Mouse (Mus musculus): Measurements from ENCODE around the gene Pkig. TPM values are rescaled to one million over a fixed set of nuclear protein-coding genes. Genes with fewer than 3 reads are reported as not detected.

Pkig gene
- total and polyA plus RNA-seq, 2 experiments = 13.2 to 35.0 TPM

DNA sequence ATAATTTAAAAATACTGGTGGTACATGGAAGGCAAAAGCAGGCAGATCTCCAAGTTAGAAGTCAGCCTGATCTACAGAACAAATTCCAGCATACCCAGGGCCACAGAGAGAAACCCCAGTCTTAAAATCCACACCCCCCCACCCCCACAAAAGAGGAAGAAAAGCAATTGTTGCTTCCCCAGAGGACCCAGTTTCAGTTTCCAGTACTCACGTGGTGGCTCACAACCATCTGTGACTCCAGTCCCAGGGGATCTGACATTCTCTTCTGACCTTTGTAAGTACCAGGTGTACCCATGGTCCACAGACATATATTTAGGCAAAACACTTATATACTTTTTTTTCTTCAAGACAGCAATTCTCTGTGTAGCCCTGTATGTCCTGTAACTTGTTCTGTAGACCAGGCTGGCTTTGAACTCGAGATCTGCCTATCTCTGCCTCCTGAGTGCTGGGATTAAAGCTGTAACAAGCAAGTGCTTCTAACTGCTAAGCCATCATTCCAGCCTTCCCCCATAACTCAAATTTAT, 4.6 kb downstream of the Pkig start:
- H3K79me2 ChIP-seq (ENCODE audit: control insufficient read depth, insufficient read depth, low read length) = peaks cover 20% of the 10 kb centered on the region
- peaks cover 15% of the 10 kb centered on the region for H3K4me1 ChIP-seq (ENCODE audit: control insufficient read depth, insufficient read depth, low read length)
- WGBS = 76% methylated on average over 2 of the region's 2 CpGs
- no peaks in the 10 kb centered on the region for H3K36me3 ChIP-seq (ENCODE audit: control insufficient read depth, insufficient read depth, low read length)
- no peak overlapping the region for H3K4me3 ChIP-seq (ENCODE audit: insufficient read depth, low read depth, low read length)
- H3K9ac ChIP-seq (ENCODE audit: low read depth, low read length) = no peak overlapping the region
- H3K27ac ChIP-seq (replicated peaks; ENCODE audit: insufficient read depth, low read depth, low read length) = no peak overlapping the region
- no peak for TF ChIP-seq CTCF (IDR thresholded peaks at IDR 0.05; ENCODE audit: low read depth, low read length)
- TF ChIP-seq POLR2A (IDR thresholded peaks at IDR 0.05; ENCODE audit: extremely low read depth, insufficient read depth, low read length) = no peak
- DNase-seq (ENCODE audit: extremely low read depth, low read depth, low spot score) = no peak
- H3K27me3 ChIP-seq (ENCODE audit: control insufficient read depth, insufficient read depth, low read length) = no peaks in the 10 kb centered on the region

- no peaks in the 10 kb centered on the region for H3K36me3 ChIP-seq (ENCODE audit: control insufficient read depth, insufficient read depth, low read length)
- 84% methylated on average over 3 of the region's 3 CpGs for WGBS
- H3K4me1 ChIP-seq (ENCODE audit: control insufficient read depth, insufficient read depth, low read length) = peaks cover 14% of the 10 kb centered on the region
- no peak overlapping the region for H3K9ac ChIP-seq (ENCODE audit: low read depth, low read length)
- no peak overlapping the region for H3K27ac ChIP-seq (replicated peaks; ENCODE audit: insufficient read depth, low read depth, low read length)
- no peaks in the 10 kb centered on the region for H3K27me3 ChIP-seq (ENCODE audit: control insufficient read depth, insufficient read depth, low read length)
- H3K4me3 ChIP-seq (ENCODE audit: insufficient read depth, low read depth, low read length) = no peak overlapping the region
- peaks cover 23% of the 10 kb centered on the region for H3K79me2 ChIP-seq (ENCODE audit: control insufficient read depth, insufficient read depth, low read length)
- TF ChIP-seq CTCF (IDR thresholded peaks at IDR 0.05; ENCODE audit: low read depth, low read length) (no peak), POLR2A (IDR thresholded peaks at IDR 0.05; ENCODE audit: extremely low read depth, insufficient read depth, low read length) (no peak)
- DNase-seq (ENCODE audit: extremely low read depth, low read depth, low spot score) = no peak
Measured at GRCm38 (mm10) chr2:163663930-163664329, 5.7 kb downstream of the Pkig start.

GRCm38 (mm10) chr2:163667045-163667444, 8.9 kb downstream of the Pkig start:
- no peak for TF ChIP-seq POLR2A (IDR thresholded peaks at IDR 0.05; ENCODE audit: extremely low read depth, insufficient read depth, low read length)
- Histone ChIP-seq H3K9ac (ENCODE audit: low read depth, low read length) (no peak overlapping the region), H3K4me1 (ENCODE audit: control insufficient read depth, insufficient read depth, low read length) (no peaks in the 10 kb centered on the region), H3K36me3 (ENCODE audit: control insufficient read depth, insufficient read depth, low read length) (no peaks in the 10 kb centered on the region), H3K27ac (replicated peaks; ENCODE audit: insufficient read depth, low read depth, low read length) (no peak overlapping the region), H3K79me2 (ENCODE audit: control insufficient read depth, insufficient read depth, low read length) (peaks cover 20% of the 10 kb centered on the region), H3K4me3 (ENCODE audit: insufficient read depth, low read depth, low read length) (no peak overlapping the region), H3K27me3 (ENCODE audit: control insufficient read depth, insufficient read depth, low read length) (no peaks in the 10 kb centered on the region)
- WGBS = 90% methylated on average over 1 of the region's 1 CpGs
- DNase-seq (ENCODE audit: extremely low read depth, low read depth, low spot score) = no peak

DNA sequence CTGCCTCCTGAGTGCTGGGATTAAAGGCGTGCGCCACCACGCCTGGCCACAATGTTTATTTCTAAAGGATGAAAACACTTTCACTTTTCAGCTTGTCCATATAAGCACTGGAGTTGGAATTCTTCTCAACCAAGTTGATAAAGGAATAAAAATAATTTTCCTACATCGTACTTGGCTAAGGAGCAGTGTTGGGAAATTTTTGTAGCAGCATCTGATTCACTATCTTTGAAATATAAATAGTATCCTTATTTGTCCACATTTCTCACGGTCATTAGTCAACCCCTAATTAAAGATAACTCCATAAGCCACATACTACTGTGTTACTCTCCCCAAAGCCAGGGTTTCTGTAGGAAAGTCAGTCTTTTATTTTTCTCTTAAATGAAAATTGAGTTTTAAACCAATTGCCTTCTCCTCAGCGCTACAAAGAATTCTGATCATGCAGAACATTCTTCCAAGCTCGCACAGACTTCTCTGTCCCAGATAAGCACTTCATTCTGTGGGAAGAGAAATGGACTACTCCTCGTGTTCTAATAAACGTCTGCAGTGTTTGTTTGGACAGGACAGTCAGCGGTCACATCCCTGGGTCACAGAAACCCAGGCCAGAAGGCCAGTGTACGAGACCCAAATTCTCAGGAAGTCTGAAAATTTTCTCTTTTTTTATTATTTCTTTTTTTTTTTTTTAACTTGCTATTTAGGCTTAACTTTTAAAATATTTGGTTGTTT, 12.8 kb downstream of the Pkig start:
- DNase-seq (ENCODE audit: extremely low read depth, low read depth, low spot score) = peak; percentile 52
- Histone ChIP-seq H3K79me2 (ENCODE audit: control insufficient read depth, insufficient read depth, low read length) (peaks cover 16% of the 10 kb centered on the region), H3K36me3 (ENCODE audit: control insufficient read depth, insufficient read depth, low read length) (no peaks in the 10 kb centered on the region), H3K4me1 (ENCODE audit: control insufficient read depth, insufficient read depth, low read length) (peaks cover 2% of the 10 kb centered on the region; the same call in 1 of the 2 replicates), H3K27ac (replicated peaks; ENCODE audit: insufficient read depth, low read depth, low read length) (no peak overlapping the region), H3K4me3 (ENCODE audit: insufficient read depth, low read depth, low read length) (no peak overlapping the region), H3K9ac (ENCODE audit: low read depth, low read length) (no peak overlapping the region), H3K27me3 (ENCODE audit: control insufficient read depth, insufficient read depth, low read length) (no peaks in the 10 kb centered on the region)
- 59% methylated on average over 11 of the region's 11 CpGs for WGBS
- TF ChIP-seq CTCF (IDR thresholded peaks at IDR 0.05; ENCODE audit: low read depth, low read length) = no peak
- no peak for TF ChIP-seq POLR2A (IDR thresholded peaks at IDR 0.05; ENCODE audit: extremely low read depth, insufficient read depth, low read length)

- Histone ChIP-seq H3K4me3 (ENCODE audit: insufficient read depth, low read depth, low read length) (no peak overlapping the region), H3K27ac (replicated peaks; ENCODE audit: insufficient read depth, low read depth, low read length) (no peak overlapping the region), H3K36me3 (ENCODE audit: control insufficient read depth, insufficient read depth, low read length) (no peaks in the 10 kb centered on the region), H3K9ac (ENCODE audit: low read depth, low read length) (no peak overlapping the region), H3K79me2 (ENCODE audit: control insufficient read depth, insufficient read depth, low read length) (peaks cover 28% of the 10 kb centered on the region), H3K4me1 (ENCODE audit: control insufficient read depth, insufficient read depth, low read length) (peaks cover 6% of the 10 kb centered on the region), H3K27me3 (ENCODE audit: control insufficient read depth, insufficient read depth, low read length) (no peaks in the 10 kb centered on the region)
- TF ChIP-seq CTCF (IDR thresholded peaks at IDR 0.05; ENCODE audit: low read depth, low read length) (no peak), POLR2A (IDR thresholded peaks at IDR 0.05; ENCODE audit: extremely low read depth, insufficient read depth, low read length) (no peak)
- WGBS = 84% methylated on average over 5 of the region's 5 CpGs
- DNase-seq (ENCODE audit: extremely low read depth, low read depth, low spot score) = no peak
Measured at GRCm38 (mm10) chr2:163674397-163674796, 16.2 kb downstream of the Pkig start.

- TF ChIP-seq CTCF (IDR thresholded peaks at IDR 0.05; ENCODE audit: low read depth, low read length) = no peak
- TF ChIP-seq POLR2A (IDR thresholded peaks at IDR 0.05; ENCODE audit: extremely low read depth, insufficient read depth, low read length) = no peak
- Histone ChIP-seq H3K4me3 (ENCODE audit: insufficient read depth, low read depth, low read length) (no peak overlapping the region), H3K4me1 (ENCODE audit: control insufficient read depth, insufficient read depth, low read length) (peaks cover 6% of the 10 kb centered on the region), H3K9ac (ENCODE audit: low read depth, low read length) (no peak overlapping the region), H3K27ac (replicated peaks; ENCODE audit: insufficient read depth, low read depth, low read length) (peak overlapping the region; percentile 40; the same call in 1 of the 2 replicates), H3K79me2 (ENCODE audit: control insufficient read depth, insufficient read depth, low read length) (peaks cover 28% of the 10 kb centered on the region), H3K27me3 (ENCODE audit: control insufficient read depth, insufficient read depth, low read length) (no peaks in the 10 kb centered on the region), H3K36me3 (ENCODE audit: control insufficient read depth, insufficient read depth, low read length) (no peaks in the 10 kb centered on the region)
- WGBS = 83% methylated on average over 5 of the region's 5 CpGs
- no peak for DNase-seq (ENCODE audit: extremely low read depth, low read depth, low spot score)
Measured at GRCm38 (mm10) chr2:163675144-163675619, 17.0 kb downstream of the Pkig start.
